Mouse (Mus musculus): ENCODE data around the gene Gm44973. TPM values are rescaled to one million over a fixed set of nuclear protein-coding genes. Genes with fewer than 3 reads are reported as not detected.

The Gm44973 gene
- polyA plus RNA-seq, 1 experiment, result not detected

DNA sequence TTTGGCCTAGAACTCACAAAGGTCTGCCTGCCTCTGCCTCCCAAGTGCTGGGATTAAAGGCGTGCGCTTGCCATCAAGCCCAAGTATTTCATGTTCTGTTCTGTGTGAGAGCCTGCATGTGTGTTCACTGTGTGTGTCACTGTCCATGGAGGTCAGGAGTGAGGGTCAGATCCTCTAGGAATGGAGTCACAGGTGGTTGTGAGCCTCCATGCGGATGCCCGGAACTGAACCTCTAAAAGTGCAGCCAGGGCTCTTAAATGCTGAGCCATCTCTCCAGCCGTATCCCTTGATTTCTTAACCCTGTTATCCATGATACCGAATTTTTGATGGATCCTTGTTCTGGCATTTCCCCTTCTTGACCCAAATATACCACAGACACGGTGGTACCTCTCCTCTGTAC lies 21.7 kb downstream of the Gm44973 start:
- TF ChIP-seq CTCF (IDR thresholded peaks at IDR 0.05; ENCODE audit: extremely low read depth, insufficient read depth, insufficient read length, insufficient replicate concordance) (no peak), POLR2A (IDR thresholded peaks at IDR 0.05; ENCODE audit: low read depth, low read length) (no peak)
- no peak overlapping the region for H3K4me3 ChIP-seq (ENCODE audit: extremely low read depth, insufficient read depth, insufficient read length)
- no peak overlapping the region for H3K27ac ChIP-seq (ENCODE audit: insufficient read depth, low read length)
- H3K4me1 ChIP-seq (ENCODE audit: control insufficient read depth, insufficient read depth, insufficient read length), result no peaks in the 10 kb centered on the region; the same call in 1 of the 2 replicates
- 94% methylated on average over 7 of the region's 7 CpGs for WGBS
- H3K27me3 ChIP-seq (ENCODE audit: control insufficient read depth, insufficient read depth, low read length), result no peaks in the 10 kb centered on the region
- 0 out of 2 replicates have a peak, but pooled peaks cover 3% of the 10 kb centered on the region for H3K36me3 ChIP-seq (ENCODE audit: control insufficient read depth, insufficient read depth, low read length)
- DNase-seq (ENCODE audit: low read depth in 1 of 2, low spot score in 2 of 2), result no peak

- H3K4me1 ChIP-seq (ENCODE audit: control insufficient read depth, insufficient read depth, insufficient read length), result no peaks in the 10 kb centered on the region; the same call in 1 of the 2 replicates
- H3K27me3 ChIP-seq (ENCODE audit: control insufficient read depth, insufficient read depth, low read length), result no peaks in the 10 kb centered on the region
- TF ChIP-seq CTCF (IDR thresholded peaks at IDR 0.05; ENCODE audit: extremely low read depth, insufficient read depth, insufficient read length, insufficient replicate concordance), result no peak
- no peak for TF ChIP-seq POLR2A (IDR thresholded peaks at IDR 0.05; ENCODE audit: low read depth, low read length)
- DNase-seq (ENCODE audit: low read depth in 1 of 2, low spot score in 2 of 2), result no peak
- 90% methylated on average over 8 of the region's 8 CpGs for WGBS
- 0 out of 2 replicates have a peak, but pooled peaks cover 3% of the 10 kb centered on the region for H3K36me3 ChIP-seq (ENCODE audit: control insufficient read depth, insufficient read depth, low read length)
- H3K27ac ChIP-seq (ENCODE audit: insufficient read depth, low read length), result no peak overlapping the region
- H3K4me3 ChIP-seq (ENCODE audit: extremely low read depth, insufficient read depth, insufficient read length), result no peak overlapping the region
Measured at GRCm38 (mm10) chr7:5037467-5037866, 22.2 kb downstream of the Gm44973 start.

DNA sequence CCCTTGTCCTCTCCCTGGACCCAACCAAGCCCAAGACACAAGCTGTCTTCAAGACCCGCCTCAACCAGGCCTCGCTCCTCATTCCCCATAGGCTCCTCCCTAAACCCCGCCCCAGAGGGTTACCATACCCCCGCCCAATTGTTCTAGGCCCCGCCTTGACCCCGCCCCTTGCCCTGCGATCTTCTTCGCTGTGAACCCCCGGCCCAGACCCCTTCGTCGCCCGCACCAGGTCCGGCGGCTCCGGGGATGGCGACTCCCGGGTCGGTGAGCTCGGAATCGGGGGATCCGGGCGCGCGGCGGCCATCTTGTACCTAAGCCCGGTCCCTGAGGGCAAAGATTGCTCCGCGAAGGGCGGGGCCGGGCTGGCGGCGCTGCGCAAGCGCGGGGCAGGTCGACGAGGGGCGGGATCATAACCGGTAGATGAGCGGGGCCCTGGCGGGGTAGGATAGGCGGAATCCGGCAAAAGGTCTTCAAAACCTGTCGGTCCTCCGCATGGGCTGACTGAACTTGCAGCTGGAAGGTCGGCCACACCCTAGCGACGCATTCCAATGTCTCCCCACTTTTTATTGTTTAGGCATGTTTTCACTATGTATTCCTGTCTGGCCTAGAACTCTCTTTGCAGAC lies 22.9 kb downstream of the Gm44973 start, which contains the start of gene Zfp784:
Zfp784 (minus strand) TSS at position 338 of the 624 bp plus-strand sequence.
- Histone ChIP-seq H3K36me3 (ENCODE audit: control insufficient read depth, insufficient read depth, low read length) (0 out of 2 replicates have a peak, but pooled peaks cover under 1% of the 10 kb centered on the region), H3K27ac (ENCODE audit: insufficient read depth, low read length) (peak within 1 kb of the TSS; percentile 95), H3K4me3 (ENCODE audit: extremely low read depth, insufficient read depth, insufficient read length) (peak within 1 kb of the TSS; percentile 90), H3K4me1 (ENCODE audit: control insufficient read depth, insufficient read depth, insufficient read length) (no peaks in the 10 kb centered on the region; the same call in 1 of the 2 replicates), H3K27me3 (ENCODE audit: control insufficient read depth, insufficient read depth, low read length) (no peaks in the 10 kb centered on the region)
- peak; percentile 83 to 92 for DNase-seq (ENCODE audit: low read depth in 1 of 2, low spot score in 2 of 2)
- 1% methylated on average over 48 of the region's 48 CpGs for WGBS
- peak; percentile 79 for TF ChIP-seq POLR2A (IDR thresholded peaks at IDR 0.05; ENCODE audit: low read depth, low read length)
- TF ChIP-seq CTCF (IDR thresholded peaks at IDR 0.05; ENCODE audit: extremely low read depth, insufficient read depth, insufficient read length, insufficient replicate concordance), result no peak

GRCm38 (mm10) chr7:5038940-5039339 lies 23.6 kb downstream of the Gm44973 start:
- 27% methylated on average over 5 of the region's 5 CpGs for WGBS
- Histone ChIP-seq H3K36me3 (ENCODE audit: control insufficient read depth, insufficient read depth, low read length) (no peaks in the 10 kb centered on the region), H3K4me1 (ENCODE audit: control insufficient read depth, insufficient read depth, insufficient read length) (no peaks in the 10 kb centered on the region; the same call in 1 of the 2 replicates), H3K27ac (ENCODE audit: insufficient read depth, low read length) (no peak overlapping the region), H3K4me3 (ENCODE audit: extremely low read depth, insufficient read depth, insufficient read length) (no peak overlapping the region), H3K27me3 (ENCODE audit: control insufficient read depth, insufficient read depth, low read length) (no peaks in the 10 kb centered on the region)
- DNase-seq (ENCODE audit: low read depth in 1 of 2, low spot score in 2 of 2), result no peak
- TF ChIP-seq POLR2A (IDR thresholded peaks at IDR 0.05; ENCODE audit: low read depth, low read length) (no peak), CTCF (IDR thresholded peaks at IDR 0.05; ENCODE audit: extremely low read depth, insufficient read depth, insufficient read length, insufficient replicate concordance) (no peak)

DNA sequence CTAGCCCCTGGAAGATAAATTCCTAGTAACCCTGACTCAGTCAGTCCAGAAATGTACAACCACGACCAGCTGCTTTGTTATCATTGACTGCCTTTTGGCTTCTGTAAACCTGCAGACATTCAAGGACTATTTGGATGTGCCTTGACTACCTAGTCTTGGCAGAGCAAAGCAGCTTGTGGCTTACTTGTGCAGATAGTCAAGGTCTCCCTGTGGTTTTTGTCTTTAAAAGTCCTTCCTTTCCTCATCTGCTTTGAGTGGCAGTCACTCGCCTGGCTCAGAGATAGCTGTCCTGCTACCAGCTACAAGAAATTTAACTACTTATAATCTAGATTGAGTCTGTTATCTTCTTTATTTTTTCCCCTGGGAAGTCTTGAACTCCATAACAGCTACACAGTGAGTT lies 29.7 kb downstream of the Gm44973 start:
- WGBS, result 60% methylated on average over 2 of the region's 2 CpGs
- Histone ChIP-seq H3K4me1 (ENCODE audit: control insufficient read depth, insufficient read depth, insufficient read length) (no peaks in the 10 kb centered on the region), H3K4me3 (ENCODE audit: extremely low read depth, insufficient read depth, insufficient read length) (no peak overlapping the region), H3K27ac (ENCODE audit: insufficient read depth, low read length) (no peak overlapping the region), H3K36me3 (ENCODE audit: control insufficient read depth, insufficient read depth, low read length) (no peaks in the 10 kb centered on the region), H3K27me3 (ENCODE audit: control insufficient read depth, insufficient read depth, low read length) (no peaks in the 10 kb centered on the region)
- TF ChIP-seq POLR2A (IDR thresholded peaks at IDR 0.05; ENCODE audit: low read depth, low read length) (no peak), CTCF (IDR thresholded peaks at IDR 0.05; ENCODE audit: extremely low read depth, insufficient read depth, insufficient read length, insufficient replicate concordance) (no peak)
- DNase-seq (ENCODE audit: low read depth in 1 of 2, low spot score in 2 of 2), result no peak

- 45% methylated on average over 2 of the region's 2 CpGs for WGBS
- no peak overlapping the region for H3K4me3 ChIP-seq (ENCODE audit: extremely low read depth, insufficient read depth, insufficient read length)
- TF ChIP-seq CTCF (IDR thresholded peaks at IDR 0.05; ENCODE audit: extremely low read depth, insufficient read depth, insufficient read length, insufficient replicate concordance) (no peak), POLR2A (IDR thresholded peaks at IDR 0.05; ENCODE audit: low read depth, low read length) (no peak)
Measured at GRCm38 (mm10) chr7:5046112-5046511, 30.8 kb downstream of the Gm44973 start.

GRCm38 (mm10) chr7:5047313-5047712 lies 32.0 kb downstream of the Gm44973 start:
- Histone ChIP-seq H3K4me3 (ENCODE audit: extremely low read depth, insufficient read depth, insufficient read length) (no peak overlapping the region), H3K4me1 (ENCODE audit: control insufficient read depth, insufficient read depth, insufficient read length) (peaks cover 2% of the 10 kb centered on the region), H3K36me3 (ENCODE audit: control insufficient read depth, insufficient read depth, low read length) (no peaks in the 10 kb centered on the region), H3K27ac (ENCODE audit: insufficient read depth, low read length) (no peak overlapping the region), H3K27me3 (ENCODE audit: control insufficient read depth, insufficient read depth, low read length) (peaks cover 6% of the 10 kb centered on the region)
- DNase-seq (ENCODE audit: low read depth in 1 of 2, low spot score in 2 of 2), result peak in 1 of 2 experiments; percentile 39
- TF ChIP-seq POLR2A (IDR thresholded peaks at IDR 0.05; ENCODE audit: low read depth, low read length), result no peak
- no peak for TF ChIP-seq CTCF (IDR thresholded peaks at IDR 0.05; ENCODE audit: extremely low read depth, insufficient read depth, insufficient read length, insufficient replicate concordance)
- 20% methylated on average over 2 of the region's 2 CpGs for WGBS

More at GRCm38 (mm10) chr7:5046112-5046511, 30.8 kb downstream of the Gm44973 start:
- no peaks in the 10 kb centered on the region for H3K27me3 ChIP-seq (ENCODE audit: control insufficient read depth, insufficient read depth, low read length)
- H3K36me3 ChIP-seq (ENCODE audit: control insufficient read depth, insufficient read depth, low read length), result no peaks in the 10 kb centered on the region
- no peaks in the 10 kb centered on the region for H3K4me1 ChIP-seq (ENCODE audit: control insufficient read depth, insufficient read depth, insufficient read length)
- no peak for DNase-seq (ENCODE audit: low read depth in 1 of 2, low spot score in 2 of 2)
- no peak overlapping the region for H3K27ac ChIP-seq (ENCODE audit: insufficient read depth, low read length)

All from spleen, adult 2 months (tissue).